Mouse (Mus musculus) testis, adult 2 months (tissue): ENCODE data around the gene Esp18.

Experiments
- CTCF ChIP-seq: fragments of 200-500 bp; IDR thresholded peaks from 2 replicates; pipeline ENCODE4 v1.5.1; 2012; ENCODE audit warnings: low read depth, mild to moderate bottlenecking, inconsistent platforms, low read length, moderate library complexity; ENCODE audit not compliant: control insufficient read depth, insufficient read depth, insufficient replicate concordance
- POLR2A ChIP-seq: fragments of 200-500 bp; IDR thresholded peaks from 2 replicates; pipeline ENCODE4 v1.6.1; 2012; ENCODE audit warnings: low read depth, mild to moderate bottlenecking, inconsistent platforms, low read length, moderate library complexity; ENCODE audit not compliant: control insufficient read depth

- no peak for TF ChIP-seq CTCF
- no peak for TF ChIP-seq POLR2A
Measured at GRCm38 (mm10) chr17:39363316-39363715, 42.8 kb upstream of the Esp18 start.
